Mouse (Mus musculus): ENCODE measurements around the gene Naa16. TPM values are rescaled to one million over a fixed set of nuclear protein-coding genes. Genes with fewer than 3 reads are reported as not detected.

Gene Naa16
- total and polyA plus RNA-seq, 3 experiments = 29.6 to 62.5 (median 34.4) TPM

- peaks cover 18% of the 10 kb centered on the region for H3K27me3 ChIP-seq (ENCODE audit: insufficient read depth, low read length)
- ATAC-seq (ENCODE audit: extremely low read depth, insufficient number of reproducible peaks, low FRiP score, poor library complexity, severe bottlenecking) (0 out of 2 replicates have a peak, but pooled peaks have one; percentile 15), DNase-seq (ENCODE audit: low spot score) (no peak)
- H3K36me3 ChIP-seq (replicated peaks) = no peaks in the 10 kb centered on the region
- TF ChIP-seq GATA2 (IDR thresholded peaks at IDR 0.05; ENCODE audit: borderline replicate concordance, low read depth, low read length) = no peak
- no peak for TF ChIP-seq TAL1 (conservative IDR thresholded peaks at IDR 0.05; ENCODE audit: low read depth, low read length)
- no peak for TF ChIP-seq CTCF (IDR thresholded peaks at IDR 0.05; ENCODE audit: low read depth, low read length)
- TF ChIP-seq GATA1 (IDR thresholded peaks at IDR 0.05; ENCODE audit: borderline replicate concordance, low read length) = no peak
- no peak for TF ChIP-seq POLR2AphosphoS5 (IDR thresholded peaks at IDR 0.05; ENCODE audit: insufficient replicate concordance, low read depth, low read length)
- H3K9me3 ChIP-seq (replicated peaks) = no peaks in the 10 kb centered on the region; the same call in 1 of the 2 replicates
- H3K4me1 ChIP-seq (ENCODE audit: insufficient read depth, low read depth, low read length) = 0 out of 2 replicates have a peak, but pooled peaks cover 3% of the 10 kb centered on the region
- H3K4me3 ChIP-seq (ENCODE audit: low read depth, low read length) = no peak overlapping the region
These were observed 92.1 kb downstream of the Naa16 start for GRCm38 (mm10) chr14:79298314-79298992.

GRCm38 (mm10) chr14:79296836-79297235 lies 93.7 kb downstream of the Naa16 start:
- Histone ChIP-seq H3K9me3 (replicated peaks) (no peaks in the 10 kb centered on the region; the same call in 1 of the 2 replicates), H3K4me3 (ENCODE audit: low read depth, low read length) (no peak overlapping the region), H3K4me1 (ENCODE audit: insufficient read depth, low read depth, low read length) (0 out of 2 replicates have a peak, but pooled peaks cover 3% of the 10 kb centered on the region), H3K27me3 (ENCODE audit: insufficient read depth, low read length) (peaks cover 20% of the 10 kb centered on the region), H3K36me3 (replicated peaks) (no peaks in the 10 kb centered on the region)
- TF ChIP-seq CTCF (IDR thresholded peaks at IDR 0.05; ENCODE audit: low read depth, low read length) (no peak), TAL1 (conservative IDR thresholded peaks at IDR 0.05; ENCODE audit: low read depth, low read length) (no peak), POLR2AphosphoS5 (IDR thresholded peaks at IDR 0.05; ENCODE audit: insufficient replicate concordance, low read depth, low read length) (no peak), GATA1 (IDR thresholded peaks at IDR 0.05; ENCODE audit: borderline replicate concordance, low read length) (no peak), GATA2 (IDR thresholded peaks at IDR 0.05; ENCODE audit: borderline replicate concordance, low read depth, low read length) (no peak)
- DNase-seq (ENCODE audit: low spot score) = no peak
- ATAC-seq (ENCODE audit: extremely low read depth, insufficient number of reproducible peaks, low FRiP score, poor library complexity, severe bottlenecking) = no peak

DNA sequence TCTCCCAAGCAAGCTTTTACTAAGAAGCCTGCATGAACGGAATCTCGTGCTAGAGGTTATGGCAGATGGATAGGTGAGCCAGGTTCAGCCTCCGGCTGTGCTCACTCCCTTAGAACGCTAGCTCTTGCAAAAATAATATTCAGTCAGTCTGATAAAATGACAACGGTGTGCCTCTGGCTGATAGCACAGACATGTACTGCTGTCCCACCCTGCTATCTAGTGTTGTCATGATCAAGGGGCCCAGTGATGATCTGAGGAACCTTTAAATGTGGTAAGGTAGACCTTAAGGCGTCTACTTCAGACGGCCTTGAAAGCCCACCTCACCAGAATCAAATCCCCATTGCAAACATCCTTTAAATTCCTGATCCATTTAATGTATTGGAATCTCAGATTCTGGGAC lies 94.4 kb downstream of the Naa16 start:
- no peaks in the 10 kb centered on the region for H3K36me3 ChIP-seq (replicated peaks)
- H3K4me1 ChIP-seq (ENCODE audit: insufficient read depth, low read depth, low read length) = 0 out of 2 replicates have a peak, but pooled peaks cover 3% of the 10 kb centered on the region
- H3K27me3 ChIP-seq (ENCODE audit: insufficient read depth, low read length) = peaks cover 20% of the 10 kb centered on the region
- H3K9me3 ChIP-seq (replicated peaks) = no peaks in the 10 kb centered on the region; the same call in 1 of the 2 replicates
- ATAC-seq (ENCODE audit: extremely low read depth, insufficient number of reproducible peaks, low FRiP score, poor library complexity, severe bottlenecking) (no peak), DNase-seq (ENCODE audit: low spot score) (no peak)
- TF ChIP-seq GATA1 (IDR thresholded peaks at IDR 0.05; ENCODE audit: borderline replicate concordance, low read length) (no peak), CTCF (IDR thresholded peaks at IDR 0.05; ENCODE audit: low read depth, low read length) (no peak), POLR2AphosphoS5 (IDR thresholded peaks at IDR 0.05; ENCODE audit: insufficient replicate concordance, low read depth, low read length) (no peak), GATA2 (IDR thresholded peaks at IDR 0.05; ENCODE audit: borderline replicate concordance, low read depth, low read length) (no peak), TAL1 (conservative IDR thresholded peaks at IDR 0.05; ENCODE audit: low read depth, low read length) (no peak)
- no peak overlapping the region for H3K4me3 ChIP-seq (ENCODE audit: low read depth, low read length)

DNA sequence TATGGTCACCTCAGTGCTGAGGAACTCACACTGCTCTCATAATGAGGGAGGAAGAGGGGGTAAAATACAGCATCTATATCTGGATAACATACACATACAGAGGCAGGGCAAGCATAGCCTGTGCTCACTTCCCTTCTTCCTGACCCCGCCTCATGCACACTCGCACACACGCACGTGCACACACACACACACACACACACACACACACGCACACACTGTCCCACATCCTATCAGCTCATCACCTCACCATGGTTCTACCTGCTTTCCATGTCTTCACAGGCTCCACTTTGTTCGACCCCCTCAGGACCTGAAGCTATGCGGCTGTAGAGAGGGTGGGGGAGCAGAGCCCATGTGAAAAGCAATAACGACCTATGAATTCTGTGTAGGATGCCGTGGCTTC lies 95.0 kb downstream of the Naa16 start:
- H3K4me3 ChIP-seq (ENCODE audit: low read depth, low read length) = no peak overlapping the region
- no peaks in the 10 kb centered on the region for H3K36me3 ChIP-seq (replicated peaks)
- H3K4me1 ChIP-seq (ENCODE audit: insufficient read depth, low read depth, low read length) = 0 out of 2 replicates have a peak, but pooled peaks cover 3% of the 10 kb centered on the region
- DNase-seq (ENCODE audit: low spot score) = no peak
- H3K27me3 ChIP-seq (ENCODE audit: insufficient read depth, low read length) = peaks cover 19% of the 10 kb centered on the region
- no peak for TF ChIP-seq CTCF (IDR thresholded peaks at IDR 0.05; ENCODE audit: low read depth, low read length)
- no peak for TF ChIP-seq POLR2AphosphoS5 (IDR thresholded peaks at IDR 0.05; ENCODE audit: insufficient replicate concordance, low read depth, low read length)
- no peak for TF ChIP-seq TAL1 (conservative IDR thresholded peaks at IDR 0.05; ENCODE audit: low read depth, low read length)
- TF ChIP-seq GATA1 (IDR thresholded peaks at IDR 0.05; ENCODE audit: borderline replicate concordance, low read length) = no peak
- no peak for TF ChIP-seq GATA2 (IDR thresholded peaks at IDR 0.05; ENCODE audit: borderline replicate concordance, low read depth, low read length)
- no peaks in the 10 kb centered on the region for H3K9me3 ChIP-seq (replicated peaks)
- ATAC-seq (ENCODE audit: extremely low read depth, insufficient number of reproducible peaks, low FRiP score, poor library complexity, severe bottlenecking) = no peak

- ATAC-seq (ENCODE audit: extremely low read depth, insufficient number of reproducible peaks, low FRiP score, poor library complexity, severe bottlenecking) (no peak), DNase-seq (ENCODE audit: low spot score) (no peak)
- TF ChIP-seq GATA1 (IDR thresholded peaks at IDR 0.05; ENCODE audit: borderline replicate concordance, low read length) (no peak), POLR2AphosphoS5 (IDR thresholded peaks at IDR 0.05; ENCODE audit: insufficient replicate concordance, low read depth, low read length) (no peak), CTCF (IDR thresholded peaks at IDR 0.05; ENCODE audit: low read depth, low read length) (no peak), GATA2 (IDR thresholded peaks at IDR 0.05; ENCODE audit: borderline replicate concordance, low read depth, low read length) (no peak), TAL1 (conservative IDR thresholded peaks at IDR 0.05; ENCODE audit: low read depth, low read length) (no peak)
- H3K4me3 ChIP-seq (ENCODE audit: low read depth, low read length) = no peak overlapping the region
- peaks cover 20% of the 10 kb centered on the region for H3K27me3 ChIP-seq (ENCODE audit: insufficient read depth, low read length)
- H3K4me1 ChIP-seq (ENCODE audit: insufficient read depth, low read depth, low read length) = 0 out of 2 replicates have a peak, but pooled peaks cover 3% of the 10 kb centered on the region
- H3K36me3 ChIP-seq (replicated peaks) = no peaks in the 10 kb centered on the region
- H3K9me3 ChIP-seq (replicated peaks) = no peaks in the 10 kb centered on the region
These were observed 95.6 kb downstream of the Naa16 start for GRCm38 (mm10) chr14:79294950-79295349.

GRCm38 (mm10) chr14:79294051-79294814 lies 96.3 kb downstream of the Naa16 start:
- no peaks in the 10 kb centered on the region for H3K9me3 ChIP-seq (replicated peaks)
- H3K4me3 ChIP-seq (ENCODE audit: low read depth, low read length) = no peak overlapping the region
- H3K36me3 ChIP-seq (replicated peaks) = no peaks in the 10 kb centered on the region
- TF ChIP-seq CTCF (IDR thresholded peaks at IDR 0.05; ENCODE audit: low read depth, low read length) (no peak), POLR2AphosphoS5 (IDR thresholded peaks at IDR 0.05; ENCODE audit: insufficient replicate concordance, low read depth, low read length) (no peak), GATA1 (IDR thresholded peaks at IDR 0.05; ENCODE audit: borderline replicate concordance, low read length) (no peak), TAL1 (conservative IDR thresholded peaks at IDR 0.05; ENCODE audit: low read depth, low read length) (no peak), GATA2 (IDR thresholded peaks at IDR 0.05; ENCODE audit: borderline replicate concordance, low read depth, low read length) (no peak)
- H3K4me1 ChIP-seq (ENCODE audit: insufficient read depth, low read depth, low read length) = 0 out of 2 replicates have a peak, but pooled peaks cover 3% of the 10 kb centered on the region
- no peak for DNase-seq (ENCODE audit: low spot score)
- ATAC-seq (ENCODE audit: extremely low read depth, insufficient number of reproducible peaks, low FRiP score, poor library complexity, severe bottlenecking) = no peak
- peaks cover 20% of the 10 kb centered on the region for H3K27me3 ChIP-seq (ENCODE audit: insufficient read depth, low read length)
